Mouse (Mus musculus) MEL (cell line): ENCODE results near the gene Rhobtb1. TPM values are rescaled to one million over a fixed set of nuclear protein-coding genes. Genes with fewer than 3 reads are reported as not detected.

Source experiments
- DNase-seq: peaks from one replicate; pipeline ENCODE4 v3.0.0; 2011; ENCODE audit warnings: low read depth, low spot score
- H3K27ac ChIP-seq: 2 replicates; pipeline ENCODE4 v1.5.1; 2012; ENCODE audit warnings: low read depth, mild to moderate bottlenecking, control low read depth, low read length, moderate library complexity; ENCODE audit not compliant: control insufficient read depth
- H3K27me3 ChIP-seq, 2 experiments: fragments of 150-350 bp in 1 of 2; sonication (generic) in 1 of 2; 2 replicates each; pipeline ENCODE4 v1.6.1; 2012; ENCODE audit warnings: low read length in 2 of 2, mild to moderate bottlenecking in 2 of 2, improper control_type of control experiment in 1 of 2, moderate library complexity in 1 of 2; ENCODE audit not compliant: insufficient read depth in 2 of 2, control insufficient read depth in 1 of 2
- H3K36me3 ChIP-seq, 2 experiments: 2 replicates each; pipeline ENCODE4 v1.6.1; 2012 to 2014; ENCODE audit warnings: low read length in 2 of 2, improper control_type of control experiment in 1 of 2, inconsistent platforms in 1 of 2, mild to moderate bottlenecking in 1 of 2; ENCODE audit not compliant: insufficient read depth in 2 of 2, control insufficient read depth in 1 of 2
- H3K4me1 ChIP-seq, 2 experiments: fragments of 150-350 bp in 1 of 2; sonication (generic) in 1 of 2; 2 replicates each; pipeline ENCODE4 v1.6.1; 2012; ENCODE audit warnings: low read length in 2 of 2, improper control_type of control experiment in 1 of 2, mild to moderate bottlenecking in 1 of 2; ENCODE audit not compliant: insufficient read depth in 2 of 2, control insufficient read depth in 1 of 2
- H3K4me3 ChIP-seq, 2 experiments: fragments of 150-350 bp in 1 of 2; sonication (generic) in 1 of 2; 2 replicates each; pipeline ENCODE4 v1.5.1; 2012; ENCODE audit warnings: low read depth in 2 of 2, low read length in 2 of 2, mild to moderate bottlenecking in 2 of 2, moderate library complexity in 2 of 2, control low read depth in 1 of 2, improper control_type of control experiment in 1 of 2; ENCODE audit not compliant: control insufficient read depth in 1 of 2, insufficient read depth in 1 of 2
- H3K79me2 ChIP-seq: 2 replicates; pipeline ENCODE4 v1.6.1; 2012; ENCODE audit warnings: mild to moderate bottlenecking, low read length, moderate library complexity; ENCODE audit not compliant: control insufficient read depth, poor library complexity, insufficient read depth
- H3K9ac ChIP-seq: 2 replicates; pipeline ENCODE4 v1.6.1; 2012; ENCODE audit warnings: low read depth, mild to moderate bottlenecking, control low read depth, low read length, moderate library complexity; ENCODE audit not compliant: control insufficient read depth, poor library complexity, severe bottlenecking
- H3K9me3 ChIP-seq: fragments of 150-350 bp; sonication (generic); replicated peaks from 2 replicates; pipeline ENCODE4 v1.6.1; 2012; ENCODE audit warnings: mild to moderate bottlenecking, low read length, improper control_type of control experiment, moderate library complexity; ENCODE audit not compliant: insufficient read depth
- CHD2 ChIP-seq: IDR thresholded peaks from 2 replicates; pipeline ENCODE4 v1.6.1; 2011; ENCODE audit warnings: low read length, improper control_type of control experiment
- ELF1 ChIP-seq: IDR thresholded peaks from 2 replicates; pipeline ENCODE4 v1.6.1; 2014; ENCODE audit warnings: low read depth, mild to moderate bottlenecking, inconsistent platforms, low read length, improper control_type of control experiment, moderate library complexity
- GABPA ChIP-seq: IDR thresholded peaks from 2 replicates; pipeline ENCODE4 v1.6.1; 2012; ENCODE audit warnings: low read depth, mild to moderate bottlenecking, inconsistent platforms, low read length, improper control_type of control experiment, moderate library complexity
- GATA1 ChIP-seq: IDR thresholded peaks from 2 replicates; pipeline ENCODE4 v1.6.1; 2011; ENCODE audit warnings: low read depth, low read length, improper control_type of control experiment
- MAZ ChIP-seq: IDR thresholded peaks from 2 replicates; pipeline ENCODE4 v1.6.1; 2012; ENCODE audit warnings: low read depth, mild to moderate bottlenecking, inconsistent platforms, low read length, improper control_type of control experiment
- MXI1 ChIP-seq: IDR thresholded peaks from 2 replicates; pipeline ENCODE4 v1.6.1; 2011; ENCODE audit warnings: mild to moderate bottlenecking, low read depth, low read length, improper control_type of control experiment
- POLR2AphosphoS2 ChIP-seq: IDR thresholded peaks from 2 replicates; pipeline ENCODE4 v1.6.1; 2011; ENCODE audit warnings: low read length, improper control_type of control experiment
- RCOR1 ChIP-seq: IDR thresholded peaks from 2 replicates; pipeline ENCODE4 v1.6.1; 2012; ENCODE audit warnings: low read depth, mild to moderate bottlenecking, inconsistent platforms, low read length, improper control_type of control experiment
- SMC3 ChIP-seq: IDR thresholded peaks from 2 replicates; pipeline ENCODE4 v1.6.1; 2011; ENCODE audit warnings: low read depth, low read length, improper control_type of control experiment
- TAL1 ChIP-seq: IDR thresholded peaks from 2 replicates; pipeline ENCODE4 v1.6.1; 2012; ENCODE audit warnings: mild to moderate bottlenecking, inconsistent platforms, low read length, moderate library complexity, mixed read lengths
- ZKSCAN1 ChIP-seq: IDR thresholded peaks from 2 replicates; pipeline ENCODE4 v1.6.1; 2012; ENCODE audit warnings: low read depth, mild to moderate bottlenecking, inconsistent platforms, low read length, improper control_type of control experiment, moderate library complexity
- ZMIZ1 ChIP-seq: IDR thresholded peaks from 2 replicates; pipeline ENCODE4 v1.6.1; 2012; ENCODE audit warnings: low read depth, mild to moderate bottlenecking, inconsistent platforms, low read length, improper control_type of control experiment, moderate library complexity
- polyA plus RNA-seq, 2 experiments: library from polyadenylated mRNA; stranded (reverse) in 1 of 2; unstranded in 1 of 2; fragments of >175 nt in 1 of 2; fragments of >200 nt in 1 of 2; gene quantifications; 2 replicates each; pipeline versions ENCODE4 v1.2.1 to v1.2.4; 2012; ENCODE audit warnings: low replicate concordance in 2 of 2, low read depth in 1 of 2; ENCODE audit not compliant: insufficient read length in 2 of 2, insufficient read depth in 1 of 2, missing spikeins in 1 of 2
- total RNA-seq: library from RNA; depleted of rRNA; stranded (reverse); fragments of 300-350 nt; gene quantifications from 2 replicates; pipeline ENCODE4 v1.2.3, GENCODE M21; 2012

Gene Rhobtb1
- total and polyA plus RNA-seq, 3 experiments = not detected

DNA sequence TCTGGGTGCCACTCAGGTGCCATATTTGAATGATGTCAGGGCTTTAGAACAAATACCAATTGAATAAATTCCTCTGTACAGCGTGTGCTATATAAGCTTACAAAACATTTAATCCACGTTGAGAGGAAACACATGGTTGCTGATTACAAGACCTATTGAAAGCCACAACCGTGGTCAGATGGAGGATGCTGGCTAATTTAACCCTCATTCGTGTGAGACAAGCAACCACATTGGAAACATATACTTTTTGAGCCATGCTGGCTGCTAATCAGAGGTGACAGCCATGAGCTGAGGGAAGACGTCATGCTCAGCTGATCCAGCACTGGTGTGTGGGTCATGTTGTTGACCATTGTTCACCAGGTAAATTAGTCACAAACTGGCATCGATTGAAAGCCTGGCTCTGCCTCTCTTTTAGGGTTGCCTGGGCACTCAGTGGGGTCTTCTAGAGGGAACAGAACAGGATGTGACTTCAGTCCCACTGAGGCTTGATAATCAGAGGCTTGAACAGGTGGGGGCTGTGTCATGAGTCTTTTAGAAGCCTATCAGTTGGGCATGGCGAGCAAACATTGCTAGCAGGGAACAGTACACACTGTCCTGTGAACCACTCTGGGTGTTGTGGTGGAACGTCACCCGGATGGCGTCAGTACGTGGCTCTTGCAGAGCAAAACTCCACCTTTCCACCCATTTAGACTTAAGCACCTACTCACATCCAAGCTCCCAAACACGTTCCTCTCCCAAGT is 46.9 kb upstream of the Rhobtb1 start:
- Histone ChIP-seq H3K27me3 (no peaks in the 10 kb centered on the region), H3K36me3 (no peaks in the 10 kb centered on the region), H3K9ac (no peak overlapping the region), H3K27ac (no peak overlapping the region), H3K4me3 (no peak overlapping the region), H3K79me2 (no peaks in the 10 kb centered on the region), H3K9me3 (no peaks in the 10 kb centered on the region), H3K4me1 (no peaks in the 10 kb centered on the region)
- peak; percentile 2 for DNase-seq
- no peak for TF ChIP-seq CHD2
- no peak for TF ChIP-seq ELF1
- TF ChIP-seq MAZ = no peak
- no peak for TF ChIP-seq GATA1
- TF ChIP-seq TAL1 = no peak

DNA sequence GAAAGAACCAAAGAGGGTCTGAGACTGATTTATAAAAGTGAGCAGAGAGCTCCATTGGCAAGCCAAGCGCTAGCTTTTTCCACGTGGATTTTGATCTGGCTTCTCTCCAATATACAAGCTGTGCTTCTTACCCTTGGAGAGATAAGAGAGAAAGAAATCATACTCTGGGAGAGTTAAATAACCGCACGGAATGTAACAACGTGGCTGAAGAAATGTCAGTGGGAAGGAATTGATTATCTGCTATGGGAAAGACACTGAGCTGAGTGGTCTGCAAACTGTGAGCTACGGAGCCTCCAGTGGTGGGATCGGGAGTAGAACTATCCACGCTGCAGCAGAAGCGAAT is 46.4 kb upstream of the Rhobtb1 start:
- no peak overlapping the region for H3K9ac ChIP-seq
- TF ChIP-seq ZKSCAN1 = no peak
- TF ChIP-seq SMC3 = no peak
- no peak for TF ChIP-seq POLR2AphosphoS2
- no peak for TF ChIP-seq GABPA
- TF ChIP-seq GATA1 = no peak
- TF ChIP-seq MAZ = no peak
- no peaks in the 10 kb centered on the region for H3K36me3 ChIP-seq
- no peaks in the 10 kb centered on the region for H3K79me2 ChIP-seq
- DNase-seq = no peak
- H3K4me1 ChIP-seq = no peaks in the 10 kb centered on the region
- no peaks in the 10 kb centered on the region for H3K9me3 ChIP-seq
- no peak overlapping the region for H3K4me3 ChIP-seq
- no peak overlapping the region for H3K27ac ChIP-seq
- no peaks in the 10 kb centered on the region for H3K27me3 ChIP-seq

DNA sequence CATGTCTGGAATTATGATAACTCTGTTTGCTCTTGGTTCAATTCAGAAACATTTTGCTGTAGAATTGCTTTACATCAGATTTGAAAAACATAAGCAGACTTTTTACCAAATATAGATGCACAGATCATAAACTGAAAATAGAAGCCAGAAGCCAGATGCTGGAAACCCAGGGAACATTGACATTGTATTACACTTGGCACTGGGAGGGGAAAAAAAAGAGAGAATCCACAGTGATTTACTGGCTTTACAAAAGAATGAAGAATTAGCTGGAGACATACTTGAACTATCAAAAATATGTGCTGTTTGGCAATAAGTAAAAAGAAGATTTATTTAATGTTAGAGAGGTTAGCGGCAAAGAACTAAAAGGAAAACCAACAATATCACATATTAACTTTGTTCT is 44.4 kb upstream of the Rhobtb1 start:
- TF ChIP-seq MXI1 (no peak), RCOR1 (no peak), ZMIZ1 (no peak)

More for the DNA sequence above, 44.4 kb upstream of the Rhobtb1 start:
- no peaks in the 10 kb centered on the region for H3K9me3 ChIP-seq
- H3K36me3 ChIP-seq = no peaks in the 10 kb centered on the region
- H3K27ac ChIP-seq = no peak overlapping the region
- no peaks in the 10 kb centered on the region for H3K27me3 ChIP-seq
- no peak for DNase-seq
- no peaks in the 10 kb centered on the region for H3K79me2 ChIP-seq
- no peaks in the 10 kb centered on the region for H3K4me1 ChIP-seq
- H3K4me3 ChIP-seq = no peak overlapping the region
- no peak overlapping the region for H3K9ac ChIP-seq
